11 mouse cellular contexts compared by ENCODE assay signal in genomic region chr19:10014824-10015223, GRCm38 (mm10). TPM values are rescaled to one million over a fixed set of nuclear protein-coding genes. Genes with fewer than 3 reads are reported as not detected.
DNase-seq lines count a peak whose midpoint lies in the region; ATAC-seq and TF ChIP-seq lines count a peak whose summit lies in the region.
"Had no signal": no experiment of that assay in that cellular context is flagged by ENCODE, and none has a peak within 500 bp of the region (broad histone marks: within the 10 kb centered on the region; RNA-seq: fewer than 3 reads in every experiment).

No protein-coding gene starts in this region.

- DNase-seq in hindbrain, embryonic 10.5 days (ENCODE audit: low spot score), result no peak
- DNase-seq in hindbrain, embryonic 14.5 days (ENCODE audit: low spot score), result no peak
- DNase-seq in kidney, postnatal 36 days, result peak; percentile 72 to 79
- DNase-seq in spleen, postnatal 10 days (ENCODE audit: low spot score in 2 of 2), result peak; percentile 84 to 90
- DNase-seq in left cerebral cortex, adult 2 months (ENCODE audit: extremely low spot score in 1 of 2, low spot score in 2 of 2), result no peak
- DNase-seq in thymus, postnatal 14 days, result no peak

- H3K9me3 ChIP-seq in hindbrain, embryonic 10.5 days, result no peaks in the 10 kb centered on the region
- H3K9me3 ChIP-seq in hindbrain, embryonic 14.5 days (ENCODE audit: control insufficient read depth, low read length), result no peaks in the 10 kb centered on the region
- no peaks in the 10 kb centered on the region for H3K9me3 ChIP-seq in embryonic facial prominence, embryonic 13.5 days
- no peaks in the 10 kb centered on the region for H3K9me3 ChIP-seq in midbrain, embryonic 16.5 days (replicated peaks; ENCODE audit: control insufficient read depth, low read length, poor library complexity, severe bottlenecking)
- H3K9me3 ChIP-seq: forebrain, embryonic 12.5 days; neural tube, embryonic 13.5 days had no signal

- 80% methylated on average over 13 of the region's 13 CpGs for WGBS in hindbrain, embryonic 10.5 days
- WGBS in hindbrain, embryonic 14.5 days, result 82% methylated on average over 13 of the region's 13 CpGs
- 58% methylated on average over 13 of the region's 13 CpGs for WGBS in embryonic facial prominence, embryonic 13.5 days
- WGBS in midbrain, embryonic 16.5 days, result 82% methylated on average over 13 of the region's 13 CpGs

- TF ChIP-seq CTCF in left cerebral cortex, adult 2 months (IDR thresholded peaks at IDR 0.05), result no peak

- intact Hi-C loops in left cerebral cortex, adult 2 months (cut with DNase I), result loop anchor here (10.0 kb wide), 1 partner anchor 790 kb away; no protein-coding TSS in a partner anchor

- H3K9ac ChIP-seq in hindbrain, embryonic 14.5 days, result no peak overlapping the region
- no peak overlapping the region for H3K9ac ChIP-seq in embryonic facial prominence, embryonic 13.5 days
- no peak overlapping the region for H3K9ac ChIP-seq in midbrain, embryonic 16.5 days (ENCODE audit: low read depth, low read length)
- H3K9ac ChIP-seq: forebrain, embryonic 12.5 days; neural tube, embryonic 13.5 days had no signal

- H3K36me3 ChIP-seq in hindbrain, embryonic 10.5 days, result no peaks in the 10 kb centered on the region
- no peaks in the 10 kb centered on the region for H3K36me3 ChIP-seq in hindbrain, embryonic 14.5 days (replicated peaks; ENCODE audit: control insufficient read depth, insufficient read depth)
- no peaks in the 10 kb centered on the region for H3K36me3 ChIP-seq in embryonic facial prominence, embryonic 13.5 days
- no peaks in the 10 kb centered on the region for H3K36me3 ChIP-seq in midbrain, embryonic 16.5 days (ENCODE audit: control insufficient read depth, insufficient read depth, low read length)
- H3K36me3 ChIP-seq: forebrain, embryonic 12.5 days; neural tube, embryonic 13.5 days had no signal

- H3K4me3 ChIP-seq in hindbrain, embryonic 10.5 days, result peak overlapping the region; percentile 27
- H3K4me3 ChIP-seq in hindbrain, embryonic 14.5 days (replicated peaks; ENCODE audit: low read length), result no peak overlapping the region
- H3K4me3 ChIP-seq in embryonic facial prominence, embryonic 13.5 days, result no peak overlapping the region
- no peak overlapping the region for H3K4me3 ChIP-seq in left cerebral cortex, adult 2 months
- H3K4me3 ChIP-seq in midbrain, embryonic 16.5 days (ENCODE audit: low read depth, low read length), result no peak overlapping the region
- H3K4me3 ChIP-seq: forebrain, embryonic 12.5 days; neural tube, embryonic 13.5 days had no signal

- H3K4me2 ChIP-seq in hindbrain, embryonic 14.5 days (replicated peaks), result no peak overlapping the region
- H3K4me2 ChIP-seq in embryonic facial prominence, embryonic 13.5 days, result no peak overlapping the region
- no peak overlapping the region for H3K4me2 ChIP-seq in midbrain, embryonic 16.5 days (ENCODE audit: low read length)
- H3K4me2 ChIP-seq: forebrain, embryonic 12.5 days; neural tube, embryonic 13.5 days had no signal

- peaks cover 33% of the 10 kb centered on the region for H3K27me3 ChIP-seq in hindbrain, embryonic 10.5 days (ENCODE audit: insufficient read depth, poor library complexity, severe bottlenecking)
- H3K27me3 ChIP-seq in hindbrain, embryonic 14.5 days (ENCODE audit: control insufficient read depth, insufficient read depth, low read length), result no peaks in the 10 kb centered on the region
- no peaks in the 10 kb centered on the region for H3K27me3 ChIP-seq in embryonic facial prominence, embryonic 13.5 days
- H3K27me3 ChIP-seq in midbrain, embryonic 16.5 days (ENCODE audit: control insufficient read depth, insufficient read depth, low read depth, low read length), result no peaks in the 10 kb centered on the region

- no peak for ATAC-seq in hindbrain, embryonic 14.5 days (ENCODE audit: low FRiP score)
- ATAC-seq in embryonic facial prominence, embryonic 13.5 days (ENCODE audit: insufficient number of reproducible peaks, insufficient read depth, low FRiP score, low TSS enrichment, low read depth), result no peak
- no peak for ATAC-seq in midbrain, embryonic 16.5 days
- ATAC-seq: hindbrain, postnatal 0 days had no signal

- peak overlapping the region; percentile 76 for H3K27ac ChIP-seq in hindbrain, embryonic 10.5 days
- no peak overlapping the region for H3K27ac ChIP-seq in hindbrain, embryonic 14.5 days
- H3K27ac ChIP-seq in embryonic facial prominence, embryonic 13.5 days, result peak overlapping the region; percentile 97; the same call in 1 of the 2 replicates
- H3K27ac ChIP-seq in left cerebral cortex, adult 2 months, result no peak overlapping the region
- H3K27ac ChIP-seq in midbrain, embryonic 16.5 days (ENCODE audit: low read length), result no peak overlapping the region
- H3K27ac ChIP-seq: forebrain, embryonic 12.5 days; hindbrain, postnatal 0 days; neural tube, embryonic 13.5 days had no signal

- H3K4me1 ChIP-seq in hindbrain, embryonic 10.5 days (replicated peaks), result peaks cover 57% of the 10 kb centered on the region
- peaks cover 17% of the 10 kb centered on the region for H3K4me1 ChIP-seq in hindbrain, embryonic 14.5 days (replicated peaks; ENCODE audit: control insufficient read depth, insufficient read depth, low read length)
- peaks cover 58% of the 10 kb centered on the region for H3K4me1 ChIP-seq in embryonic facial prominence, embryonic 13.5 days
- peaks cover 12% of the 10 kb centered on the region for H3K4me1 ChIP-seq in midbrain, embryonic 16.5 days (ENCODE audit: control insufficient read depth, insufficient read depth, low read length)

RNA-seq across cellular contexts. Expression of gene Rab3il1, which starts 13.4 kb away (rescaled TPM):
- polyA plus RNA-seq in hindbrain, embryonic 10.5 days (2016; fragmentation: Nextera tagmentation; extraction: Ambion mirVana), result 39.7 and 39.8 TPM in 2 replicates
- 19.3 and 23.8 TPM in 2 replicates for polyA plus RNA-seq in hindbrain, embryonic 14.5 days (2014; fragmentation: Nextera tagmentation; extraction: Ambion mirVana)
- 42.0 and 43.3 TPM in 2 replicates for polyA plus RNA-seq in embryonic facial prominence, embryonic 13.5 days (2015; fragmentation: Nextera tagmentation; extraction: Ambion mirVana)
- 1 to 10 TPM; 9.4 TPM for total RNA-seq in left cerebral cortex, adult 2 months (2021)
- 21.4 and 21.8 TPM in 2 replicates for polyA plus RNA-seq in midbrain, embryonic 16.5 days (2015; fragmentation: Nextera tagmentation; extraction: Ambion mirVana)

RNA-seq across cellular contexts. Expression of gene Best1, which starts 13.4 kb away (rescaled TPM):
- polyA plus RNA-seq in hindbrain, embryonic 10.5 days (2016; fragmentation: Nextera tagmentation; extraction: Ambion mirVana), result 1.8 TPM in 2 replicates
- 2.3 and 2.6 TPM in 2 replicates for polyA plus RNA-seq in hindbrain, embryonic 14.5 days (2014; fragmentation: Nextera tagmentation; extraction: Ambion mirVana)
- polyA plus RNA-seq in embryonic facial prominence, embryonic 13.5 days (2015; fragmentation: Nextera tagmentation; extraction: Ambion mirVana), result 0.73 and 0.98 TPM in 2 replicates
- total RNA-seq in left cerebral cortex, adult 2 months (2021), result under 1 TPM; 0.49 to 0.75 TPM
- polyA plus RNA-seq in midbrain, embryonic 16.5 days (2015; fragmentation: Nextera tagmentation; extraction: Ambion mirVana), result 2.9 TPM in 2 replicates

RNA-seq across cellular contexts. Expression of gene Fads3, which starts 26.5 kb away (rescaled TPM):
- 6.7 and 8.1 TPM in 2 replicates for polyA plus RNA-seq in hindbrain, embryonic 10.5 days (2016; fragmentation: Nextera tagmentation; extraction: Ambion mirVana)
- polyA plus RNA-seq in hindbrain, embryonic 14.5 days (2014; fragmentation: Nextera tagmentation; extraction: Ambion mirVana), result 24.7 and 25.7 TPM in 2 replicates
- 8.6 and 10.0 TPM in 2 replicates for polyA plus RNA-seq in embryonic facial prominence, embryonic 13.5 days (2015; fragmentation: Nextera tagmentation; extraction: Ambion mirVana)
- 10 to 100 TPM; 26.6 to 28.1 TPM for total RNA-seq in left cerebral cortex, adult 2 months (2021)
- 31.6 and 38.2 TPM in 2 replicates for polyA plus RNA-seq in midbrain, embryonic 16.5 days (2015; fragmentation: Nextera tagmentation; extraction: Ambion mirVana)

RNA-seq across cellular contexts. Expression of gene Fth1, which starts 34.4 kb away (rescaled TPM):
- 1,451 and 1,593 TPM in 2 replicates for polyA plus RNA-seq in hindbrain, embryonic 10.5 days (2016; fragmentation: Nextera tagmentation; extraction: Ambion mirVana)
- polyA plus RNA-seq in hindbrain, embryonic 14.5 days (2014; fragmentation: Nextera tagmentation; extraction: Ambion mirVana), result 1,735 and 1,844 TPM in 2 replicates
- polyA plus RNA-seq in embryonic facial prominence, embryonic 13.5 days (2015; fragmentation: Nextera tagmentation; extraction: Ambion mirVana), result 1,553 and 1,793 TPM in 2 replicates
- total RNA-seq in left cerebral cortex, adult 2 months (2021), result 1,000 to 10,000 TPM; 2,213 to 2,341 TPM
- polyA plus RNA-seq in midbrain, embryonic 16.5 days (2015; fragmentation: Nextera tagmentation; extraction: Ambion mirVana), result 1,587 and 1,694 TPM in 2 replicates

Comparison
In these comparisons a context has a peak if more than half of its experiments do, and no peak if none do; other contexts are left out.
1. H3K27ac ChIP-seq: peak in hindbrain, embryonic 10.5 days (single experiment) and embryonic facial prominence, embryonic 13.5 days (single experiment); none in hindbrain, embryonic 14.5 days (single experiment), left cerebral cortex, adult 2 months (single experiment) and midbrain, embryonic 16.5 days (single experiment).
2. DNase-seq: peak in kidney, postnatal 36 days (2 of 2) and spleen, postnatal 10 days (2 of 2); none in hindbrain, embryonic 10.5 days (single experiment), hindbrain, embryonic 14.5 days (single experiment), left cerebral cortex, adult 2 months (0 of 2) and thymus, postnatal 14 days (single experiment).